Mouse (Mus musculus) brain, embryonic 14.5 days (tissue): ENCODE measurements around the gene Tmed9.

Experiments used
- CTCF ChIP-seq: fragments of 200-500 bp; IDR thresholded peaks from 2 replicates; pipeline ENCODE4 v1.5.1; 2012; ENCODE audit warnings: inconsistent platforms, mild to moderate bottlenecking, moderate library complexity, borderline replicate concordance; ENCODE audit not compliant: insufficient read depth, insufficient read length; ENCODE audit errors: extremely low read depth
- POLR2A ChIP-seq: fragments of 200-500 bp; IDR thresholded peaks from 2 replicates; pipeline ENCODE4 v1.6.1; 2012; ENCODE audit warnings: mild to moderate bottlenecking, inconsistent platforms, borderline replicate concordance; ENCODE audit not compliant: poor library complexity, insufficient read depth, insufficient read length, severe bottlenecking; ENCODE audit errors: extremely low read depth

GRCm38 (mm10) chr13:55606899-55607623 lies 33.5 kb downstream of the Tmed9 start:
- TF ChIP-seq POLR2A (no peak), CTCF (no peak)
